Mouse (Mus musculus): ENCODE data around the gene Spc24. TPM values are rescaled to one million over a fixed set of nuclear protein-coding genes. Genes with fewer than 3 reads are reported as not detected.

The Spc24 gene
- 2.4 TPM for polyA plus RNA-seq (2014; fragmentation: Illumina TruSeq; extraction: RNeasy Lipid Tissue Mini Kit (QIAGEN cat#74804); ENCODE audit: insufficient read depth, low read depth, low replicate concordance)

GRCm38 (mm10) chr9:21760155-21761088 lies at the start of gene Spc24:
Spc24 (minus strand) TSS chr9:21760303.

GRCm38 (mm10) chr9:21798345-21799009 lies 38.4 kb upstream of the Spc24 start, which contains the start of gene Kank2:
Kank2 (minus strand) TSS chr9:21798744.

GRCm38 (mm10) chr9:21723377-21724146 lies 36.5 kb downstream of the Spc24 start, which contains the start of gene Ldlr:
Ldlr (plus strand) TSS chr9:21723483.

Other genes with a start within 250 kb of the Spc24 start
- 16.2 TPM for gene AB124611, start 234.1 kb downstream of the Spc24 start, polyA plus RNA-seq (2014; fragmentation: Illumina TruSeq; extraction: RNeasy Lipid Tissue Mini Kit (QIAGEN cat#74804); ENCODE audit: insufficient read depth, low read depth, low replicate concordance)
- gene Carm1, start 213.4 kb downstream of the Spc24 start, polyA plus RNA-seq (2014; fragmentation: Illumina TruSeq; extraction: RNeasy Lipid Tissue Mini Kit (QIAGEN cat#74804); ENCODE audit: insufficient read depth, low read depth, low replicate concordance) = 14.0 TPM
- 17.7 TPM for gene Timm29, start 167.6 kb downstream of the Spc24 start, polyA plus RNA-seq (2014; fragmentation: Illumina TruSeq; extraction: RNeasy Lipid Tissue Mini Kit (QIAGEN cat#74804); ENCODE audit: insufficient read depth, low read depth, low replicate concordance)
- 21.4 TPM for gene Yipf2, start 167.5 kb downstream of the Spc24 start, polyA plus RNA-seq (2014; fragmentation: Illumina TruSeq; extraction: RNeasy Lipid Tissue Mini Kit (QIAGEN cat#74804); ENCODE audit: insufficient read depth, low read depth, low replicate concordance)
- gene Smarca4, start 144.1 kb downstream of the Spc24 start, polyA plus RNA-seq (2014; fragmentation: Illumina TruSeq; extraction: RNeasy Lipid Tissue Mini Kit (QIAGEN cat#74804); ENCODE audit: insufficient read depth, low read depth, low replicate concordance) = 16.8 TPM
- gene Ldlr, start 36.8 kb downstream of the Spc24 start, polyA plus RNA-seq (2014; fragmentation: Illumina TruSeq; extraction: RNeasy Lipid Tissue Mini Kit (QIAGEN cat#74804); ENCODE audit: insufficient read depth, low read depth, low replicate concordance) = 24.1 TPM
- 35.1 TPM for gene Kank2, start 38.4 kb upstream of the Spc24 start, polyA plus RNA-seq (2014; fragmentation: Illumina TruSeq; extraction: RNeasy Lipid Tissue Mini Kit (QIAGEN cat#74804); ENCODE audit: insufficient read depth, low read depth, low replicate concordance)
- 3.8 TPM for gene Angptl8, start 75.2 kb upstream of the Spc24 start, polyA plus RNA-seq (2014; fragmentation: Illumina TruSeq; extraction: RNeasy Lipid Tissue Mini Kit (QIAGEN cat#74804); ENCODE audit: insufficient read depth, low read depth, low replicate concordance)
- 47.0 TPM for gene Dock6, start 92.3 kb upstream of the Spc24 start, polyA plus RNA-seq (2014; fragmentation: Illumina TruSeq; extraction: RNeasy Lipid Tissue Mini Kit (QIAGEN cat#74804); ENCODE audit: insufficient read depth, low read depth, low replicate concordance)
- 24.0 TPM for gene Rab3d, start 157.9 kb upstream of the Spc24 start, polyA plus RNA-seq (2014; fragmentation: Illumina TruSeq; extraction: RNeasy Lipid Tissue Mini Kit (QIAGEN cat#74804); ENCODE audit: insufficient read depth, low read depth, low replicate concordance)
- gene Ccdc159, start 167.2 kb upstream of the Spc24 start, polyA plus RNA-seq (2014; fragmentation: Illumina TruSeq; extraction: RNeasy Lipid Tissue Mini Kit (QIAGEN cat#74804); ENCODE audit: insufficient read depth, low read depth, low replicate concordance) = 2.1 TPM
- 159 TPM for gene Tmem205, start 167.3 kb upstream of the Spc24 start, polyA plus RNA-seq (2014; fragmentation: Illumina TruSeq; extraction: RNeasy Lipid Tissue Mini Kit (QIAGEN cat#74804); ENCODE audit: insufficient read depth, low read depth, low replicate concordance)
- gene Plppr2, start 176.7 kb upstream of the Spc24 start, polyA plus RNA-seq (2014; fragmentation: Illumina TruSeq; extraction: RNeasy Lipid Tissue Mini Kit (QIAGEN cat#74804); ENCODE audit: insufficient read depth, low read depth, low replicate concordance) = 2.7 TPM
- 10.0 TPM for gene Swsap1, start 195.5 kb upstream of the Spc24 start, polyA plus RNA-seq (2014; fragmentation: Illumina TruSeq; extraction: RNeasy Lipid Tissue Mini Kit (QIAGEN cat#74804); ENCODE audit: insufficient read depth, low read depth, low replicate concordance)
- gene Epor, start 203.2 kb upstream of the Spc24 start, polyA plus RNA-seq (2014; fragmentation: Illumina TruSeq; extraction: RNeasy Lipid Tissue Mini Kit (QIAGEN cat#74804); ENCODE audit: insufficient read depth, low read depth, low replicate concordance) = 2.8 TPM
- 5.4 TPM for gene Rgl3, start 229.1 kb upstream of the Spc24 start, polyA plus RNA-seq (2014; fragmentation: Illumina TruSeq; extraction: RNeasy Lipid Tissue Mini Kit (QIAGEN cat#74804); ENCODE audit: insufficient read depth, low read depth, low replicate concordance)
- gene Ccdc151, start 242.3 kb upstream of the Spc24 start, polyA plus RNA-seq (2014; fragmentation: Illumina TruSeq; extraction: RNeasy Lipid Tissue Mini Kit (QIAGEN cat#74804); ENCODE audit: insufficient read depth, low read depth, low replicate concordance) = 3.5 TPM
- 49.2 TPM for gene Prkcsh, start 242.5 kb upstream of the Spc24 start, polyA plus RNA-seq (2014; fragmentation: Illumina TruSeq; extraction: RNeasy Lipid Tissue Mini Kit (QIAGEN cat#74804); ENCODE audit: insufficient read depth, low read depth, low replicate concordance)